Mouse (Mus musculus): ENCODE measurements at regions not wholly inside any gene's neighbourhood (a gene's known extent, or its start where the extent isn't known, plus 50 kb on each side); places are given as distances from the start of the nearest gene placed in this dataset.

- TF ChIP-seq EP300 (IDR thresholded peaks at IDR 0.05; ENCODE audit: low read depth) (no peak), CTCF (IDR thresholded peaks at IDR 0.05; ENCODE audit: low read depth) (no peak)
These were observed 150.6 kb downstream of the Auh start for GRCm38 (mm10) chr13:52778848-52779247.
